Mouse (Mus musculus) lung, embryonic 14.5 days (tissue): ENCODE measurements around the gene Cygb. TPM values are rescaled to one million over a fixed set of nuclear protein-coding genes. Genes with fewer than 3 reads are reported as not detected.

Experiments used
- ATAC-seq: fragments of 200-750 bp; cut with Nextera tagmentation; 2 replicates; pipeline ENCODE4 v1.8.0; 2017; ENCODE audit warnings: mild to moderate bottlenecking, moderate TSS enrichment, moderate library complexity; ENCODE audit not compliant: insufficient read depth
- DNase-seq: peaks from one replicate; pipeline ENCODE4 v3.0.0-alpha.2; 2015
- H3K27ac ChIP-seq: fragments of 300-500 bp; sonication (generic); 2 replicates; pipeline ENCODE4 v1.5.1; 2014; ENCODE audit warnings: low read depth, mild to moderate bottlenecking, moderate library complexity
- H3K27me3 ChIP-seq: fragments of 300-500 bp; sonication (generic); 2 replicates; pipeline ENCODE4 v1.6.1; 2014; ENCODE audit warnings: low read length, control low read depth; ENCODE audit not compliant: insufficient read depth
- H3K36me3 ChIP-seq: fragments of 300-500 bp; sonication (generic); 2 replicates; pipeline ENCODE4 v1.6.1; 2014; ENCODE audit warnings: control low read depth; ENCODE audit not compliant: insufficient read depth
- H3K4me1 ChIP-seq: fragments of 300-500 bp; sonication (generic); 2 replicates; pipeline ENCODE4 v1.6.1; 2014; ENCODE audit warnings: antibody characterized with exemption, control low read depth; ENCODE audit not compliant: insufficient read depth
- H3K4me2 ChIP-seq: fragments of 300-500 bp; sonication (generic); 2 replicates; pipeline ENCODE4 v1.6.1; 2014; ENCODE audit warnings: mild to moderate bottlenecking
- H3K4me3 ChIP-seq: fragments of 300-500 bp; sonication (generic); 2 replicates; pipeline ENCODE4 v1.5.1; 2014; ENCODE audit warnings: low read depth, low read length
- H3K9ac ChIP-seq: fragments of 300-500 bp; sonication (generic); 2 replicates; pipeline ENCODE4 v1.6.1; 2014
- H3K9me3 ChIP-seq: fragments of 300-500 bp; sonication (generic); 2 replicates; pipeline ENCODE4 v1.6.1; 2016; ENCODE audit warnings: low read depth, low read length, control low read depth
- CTCF ChIP-seq: IDR thresholded peaks from 2 replicates; pipeline ENCODE4 v1.5.1; 2016; ENCODE audit warnings: antibody characterized with exemption, low read depth
- WGBS: fragments of 180-500 bp; shearing (Covaris S2); extraction: QIAGEN DNeasy Blood & Tissue Kit; methylation state at CpG from one replicate; pipeline ENCODE4 v1.1.7; 2014; 5-methylcytosine and 5-hydroxymethylcytosine counted together
- polyA plus RNA-seq: library from polyadenylated mRNA; unstranded; fragments of >200 nt; fragmentation: Nextera tagmentation; extraction: Ambion mirVana; gene quantifications from 2 replicates; pipeline ENCODE4 v1.2.1, GENCODE M21; 2014

The Cygb gene
- polyA plus RNA-seq, 1 experiment from 2014 or later: 9.5 TPM

DNA sequence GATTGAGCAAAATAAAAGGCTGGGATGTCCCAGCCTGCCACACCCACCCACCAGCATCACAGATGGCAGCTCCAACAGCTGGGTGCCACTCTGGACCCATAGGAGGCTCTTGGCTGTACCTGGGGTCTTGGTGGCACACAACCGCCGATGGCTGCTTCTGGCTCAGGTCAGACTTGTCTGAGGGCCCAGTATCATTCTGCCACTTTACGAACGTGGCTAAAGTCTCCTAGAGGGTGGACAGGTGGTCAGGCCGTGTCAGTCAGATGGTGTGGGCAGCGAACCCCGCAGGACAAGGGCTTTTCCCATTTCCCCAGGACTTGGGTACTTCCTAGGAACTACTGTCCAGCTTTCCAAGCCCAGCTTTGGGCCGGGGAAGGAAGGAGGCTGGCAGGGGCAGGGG lies 52.9 kb downstream of the Cygb start:
- Histone ChIP-seq H3K4me2 (no peak overlapping the region), H3K4me3 (no peak overlapping the region), H3K9me3 (no peaks in the 10 kb centered on the region), H3K27me3 (no peaks in the 10 kb centered on the region), H3K4me1 (no peaks in the 10 kb centered on the region), H3K9ac (no peak overlapping the region), H3K36me3 (peaks cover 42% of the 10 kb centered on the region), H3K27ac (no peak overlapping the region)
- no peak for ATAC-seq
- no peak for DNase-seq
- TF ChIP-seq CTCF: no peak
- WGBS: 91% methylated on average over 8 of the region's 8 CpGs

DNA sequence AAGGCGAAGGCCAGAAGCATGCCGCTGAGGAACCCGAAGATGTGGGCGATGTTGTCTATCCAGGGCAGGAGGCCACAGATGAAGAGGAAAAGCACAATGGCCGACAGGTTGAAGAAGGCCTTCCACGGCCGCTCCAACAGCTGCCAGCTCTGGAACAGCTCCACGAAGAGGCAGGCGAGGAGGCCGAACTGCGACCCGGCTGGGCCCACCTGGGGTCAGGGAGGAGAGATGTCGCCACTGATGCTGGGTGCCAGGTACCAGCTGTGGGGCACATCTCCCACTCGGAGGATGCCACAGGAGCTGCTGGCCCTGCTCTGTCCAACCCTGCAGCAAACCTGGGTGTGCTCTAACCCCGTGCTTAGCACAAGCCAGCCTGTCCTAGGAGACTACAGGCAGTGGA lies 54.9 kb downstream of the Cygb start:
- H3K27me3 ChIP-seq: no peaks in the 10 kb centered on the region
- no peak overlapping the region for H3K4me2 ChIP-seq
- no peak overlapping the region for H3K4me3 ChIP-seq
- H3K9me3 ChIP-seq: no peaks in the 10 kb centered on the region
- WGBS: 92% methylated on average over 15 of the region's 15 CpGs
- no peak overlapping the region for H3K27ac ChIP-seq
- H3K36me3 ChIP-seq: peaks cover 27% of the 10 kb centered on the region
- H3K4me1 ChIP-seq: no peaks in the 10 kb centered on the region
- DNase-seq (no peak), ATAC-seq (no peak)
- TF ChIP-seq CTCF: no peak
- no peak overlapping the region for H3K9ac ChIP-seq

DNA sequence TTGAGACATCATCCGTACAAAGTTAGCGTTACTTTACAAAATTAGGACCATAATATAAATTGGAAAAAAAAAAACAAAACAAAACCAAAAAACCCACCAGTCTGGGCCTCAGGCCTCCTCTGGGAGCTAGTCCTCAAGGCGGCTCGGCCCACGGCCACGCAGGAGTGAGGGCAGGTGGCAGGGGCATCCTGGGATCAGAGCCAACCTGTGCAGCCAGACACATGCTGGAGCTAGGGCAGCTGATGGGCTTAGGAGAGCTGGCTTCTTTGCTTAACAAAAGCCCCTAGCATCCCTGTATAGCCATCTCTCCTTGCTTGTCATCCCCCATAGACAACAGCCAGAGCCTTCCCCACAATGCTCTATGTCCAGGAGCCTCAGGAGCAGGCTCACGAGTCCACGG lies 55.9 kb downstream of the Cygb start:
- H3K9ac ChIP-seq: no peak overlapping the region
- no peak overlapping the region for H3K4me2 ChIP-seq
- peaks cover 23% of the 10 kb centered on the region for H3K36me3 ChIP-seq
- H3K27ac ChIP-seq: no peak overlapping the region
- no peak for TF ChIP-seq CTCF
- no peaks in the 10 kb centered on the region for H3K9me3 ChIP-seq
- ATAC-seq: no peak
- WGBS: 89% methylated on average over 8 of the region's 8 CpGs
- H3K4me1 ChIP-seq: no peaks in the 10 kb centered on the region
- H3K27me3 ChIP-seq: no peaks in the 10 kb centered on the region
- no peak overlapping the region for H3K4me3 ChIP-seq
- no peak for DNase-seq

DNA sequence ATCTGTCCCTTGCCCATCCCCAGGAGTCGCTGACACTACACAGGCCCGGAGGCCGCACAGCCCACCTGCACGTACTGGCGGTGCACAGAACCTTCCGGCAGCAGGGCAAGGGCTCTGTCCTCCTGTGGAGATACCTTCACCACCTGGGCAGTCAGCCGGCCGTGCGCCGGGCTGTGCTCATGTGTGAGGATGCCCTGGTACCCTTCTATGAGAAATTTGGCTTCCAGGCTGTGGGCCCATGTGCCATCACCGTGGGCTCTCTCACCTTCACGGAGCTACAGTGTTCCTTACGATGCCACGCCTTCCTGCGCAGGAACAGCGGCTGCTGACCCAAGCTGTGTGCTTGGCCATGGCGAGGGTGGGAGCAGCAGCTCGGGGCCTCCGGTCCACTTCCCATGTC lies 57.3 kb downstream of the Cygb start:
- Histone ChIP-seq H3K27ac (no peak overlapping the region), H3K4me2 (no peak overlapping the region), H3K36me3 (peaks cover 19% of the 10 kb centered on the region), H3K9me3 (no peaks in the 10 kb centered on the region), H3K4me1 (no peaks in the 10 kb centered on the region), H3K27me3 (no peaks in the 10 kb centered on the region), H3K4me3 (no peak overlapping the region), H3K9ac (no peak overlapping the region)
- no peak for TF ChIP-seq CTCF
- no peak for DNase-seq
- 85% methylated on average over 19 of the region's 19 CpGs for WGBS
- no peak for ATAC-seq

Other genes starting within 250 kb of the Cygb start
- gene Rnf157, start 241.3 kb downstream of the Cygb start, polyA plus RNA-seq: 13.9 and 16.8 TPM in 2 replicates
- 64.9 and 66.7 TPM in 2 replicates for gene Ubald2, start 220.2 kb downstream of the Cygb start, polyA plus RNA-seq
- gene Qrich2, start 188.1 kb downstream of the Cygb start, polyA plus RNA-seq: 0.45 TPM in 1 of 2 replicates, not detected in the other
- gene Prpsap1, start 160.1 kb downstream of the Cygb start, polyA plus RNA-seq: 191 and 206 TPM in 2 replicates
- gene Sphk1, start 123.4 kb downstream of the Cygb start, polyA plus RNA-seq: 4.0 and 5.5 TPM in 2 replicates
- 17.4 and 22.8 TPM in 2 replicates for gene Ube2o, start 72.9 kb downstream of the Cygb start, polyA plus RNA-seq
- gene Aanat, start 67.9 kb downstream of the Cygb start, polyA plus RNA-seq: not detected in 2 replicates
- 8.9 and 9.8 TPM in 2 replicates for gene Rhbdf2, start 27.3 kb downstream of the Cygb start, polyA plus RNA-seq
- gene Prcd, start 779 bp downstream of the Cygb start, polyA plus RNA-seq: 0.53 and 1.6 TPM in 2 replicates
- not detected in 2 replicates for gene St6galnac1, start 121.2 kb upstream of the Cygb start, polyA plus RNA-seq
- gene Mxra7, start 173.7 kb upstream of the Cygb start, polyA plus RNA-seq: 13.7 and 15.9 TPM in 2 replicates
- 58.3 and 62.2 TPM in 2 replicates for gene Mettl23, start 189.0 kb upstream of the Cygb start, polyA plus RNA-seq
- gene Jmjd6, start 189.1 kb upstream of the Cygb start, polyA plus RNA-seq: 61.2 and 66.3 TPM in 2 replicates
- 31.8 and 36.7 TPM in 2 replicates for gene Mfsd11, start 198.1 kb upstream of the Cygb start, polyA plus RNA-seq
- 1,038 and 1,045 TPM in 2 replicates for gene Srsf2, start 198.8 kb upstream of the Cygb start, polyA plus RNA-seq